Mouse (Mus musculus) adrenal gland, adult 2 months (tissue): ENCODE measurements around the gene Gpr152. TPM values are rescaled to one million over a fixed set of nuclear protein-coding genes. Genes with fewer than 3 reads are reported as not detected.

ENCODE experiments used
- polyA plus RNA-seq: library from polyadenylated mRNA; depleted of rRNA; stranded (reverse); fragments of >200 nt; gene quantifications from 2 replicates; pipeline ENCODE4 v1.2.3, GENCODE M21; 2012; rRNA removed
- total RNA-seq, 2 experiments: library from RNA; stranded (reverse); gene quantifications; 2 replicates each; pipeline ENCODE4 v1.2.3; 2021

The Gpr152 gene
- total and polyA plus RNA-seq, 3 experiments, result 0.09 to 0.17 (median 0.10) TPM

Other genes starting within 250 kb of the Gpr152 start
Only the 30 nearest of the 33 such genes appear.
- gene Unc93b1, start 204.6 kb upstream of the Gpr152 start, total RNA-seq, result 10 to 100 TPM; 48.3 to 59.2 TPM
- gene Unc93b1, start 204.6 kb upstream of the Gpr152 start, polyA plus RNA-seq, result 180 and 186 TPM in 2 replicates
- gene Aldh3b3, start 181.1 kb upstream of the Gpr152 start, total RNA-seq, result under 1 TPM; 0.38 to 0.63 TPM
- gene Aldh3b3, start 181.1 kb upstream of the Gpr152 start, polyA plus RNA-seq, result 0.43 and 0.54 TPM in 2 replicates
- gene Aldh3b2, start 167.5 kb upstream of the Gpr152 start, total RNA-seq, result 10 to 100 TPM; 12.2 to 15.2 TPM
- 4.0 and 7.6 TPM in 2 replicates for gene Aldh3b2, start 167.5 kb upstream of the Gpr152 start, polyA plus RNA-seq
- 10 to 100 TPM; 16.5 to 22.7 TPM for gene Acy3, start 153.2 kb upstream of the Gpr152 start, total RNA-seq
- gene Acy3, start 153.2 kb upstream of the Gpr152 start, polyA plus RNA-seq, result 80.5 and 96.1 TPM in 2 replicates
- gene Tbx10, start 147.0 kb upstream of the Gpr152 start, total RNA-seq, result not detected
- gene Tbx10, start 147.0 kb upstream of the Gpr152 start, polyA plus RNA-seq, result not detected in 2 replicates
- 10 to 100 TPM; 25.1 to 27.0 TPM for gene Nudt8, start 139.2 kb upstream of the Gpr152 start, total RNA-seq
- 36.7 and 65.9 TPM in 2 replicates for gene Nudt8, start 139.2 kb upstream of the Gpr152 start, polyA plus RNA-seq
- under 1 TPM; 0.55 to 0.69 TPM for gene Gm49405, start 139.2 kb upstream of the Gpr152 start, total RNA-seq
- 1.3 and 2.0 TPM in 2 replicates for gene Gm49405, start 139.2 kb upstream of the Gpr152 start, polyA plus RNA-seq
- gene Doc2g, start 136.5 kb upstream of the Gpr152 start, total RNA-seq, result 1 to 10 TPM; 1.1 to 1.8 TPM
- 6.2 and 9.3 TPM in 2 replicates for gene Doc2g, start 136.5 kb upstream of the Gpr152 start, polyA plus RNA-seq
- 100 to 1,000 TPM; 260 to 445 TPM for gene Ndufv1, start 127.0 kb upstream of the Gpr152 start, total RNA-seq
- 145 and 150 TPM in 2 replicates for gene Ndufv1, start 127.0 kb upstream of the Gpr152 start, polyA plus RNA-seq
- gene Gstp1, start 101.8 kb upstream of the Gpr152 start, total RNA-seq, result 100 to 1,000 TPM; 401 to 452 TPM
- 752 and 925 TPM in 2 replicates for gene Gstp1, start 101.8 kb upstream of the Gpr152 start, polyA plus RNA-seq
- gene Gstp2, start 93.8 kb upstream of the Gpr152 start, total RNA-seq, result 10 to 100 TPM; 57.2 to 61.4 TPM
- 7.9 and 13.8 TPM in 2 replicates for gene Gstp2, start 93.8 kb upstream of the Gpr152 start, polyA plus RNA-seq
- 1 to 10 TPM in 1 of 2 experiments, under 1 TPM in 1; 0.62 to 2.3 TPM for gene Gstp3, start 80.2 kb upstream of the Gpr152 start, total RNA-seq
- gene Gstp3, start 80.2 kb upstream of the Gpr152 start, polyA plus RNA-seq, result 0.79 and 0.83 TPM in 2 replicates
- not detected for gene Cabp2, start 58.2 kb upstream of the Gpr152 start, total RNA-seq
- gene Cabp2, start 58.2 kb upstream of the Gpr152 start, polyA plus RNA-seq, result not detected in 2 replicates
- gene Cdk2ap2, start 42.6 kb upstream of the Gpr152 start, total RNA-seq, result 100 to 1,000 TPM; 128 to 131 TPM
- 339 and 371 TPM in 2 replicates for gene Cdk2ap2, start 42.6 kb upstream of the Gpr152 start, polyA plus RNA-seq
- gene Pitpnm1, start 39.8 kb upstream of the Gpr152 start, total RNA-seq, result 10 to 100 TPM; 87.4 to 87.6 TPM
- 164 and 171 TPM in 2 replicates for gene Pitpnm1, start 39.8 kb upstream of the Gpr152 start, polyA plus RNA-seq
- 100 to 1,000 TPM; 102 to 134 TPM for gene Aip, start 13.9 kb upstream of the Gpr152 start, total RNA-seq
- gene Aip, start 13.9 kb upstream of the Gpr152 start, polyA plus RNA-seq, result 89.5 and 99.3 TPM in 2 replicates
- gene Cabp4, start 4.2 kb downstream of the Gpr152 start, total RNA-seq, result under 1 TPM; 0.29 to 0.69 TPM
- gene Cabp4, start 4.2 kb downstream of the Gpr152 start, polyA plus RNA-seq, result 0.12 and 0.26 TPM in 2 replicates
- gene Coro1b, start 8.8 kb downstream of the Gpr152 start, total RNA-seq, result 100 to 1,000 TPM; 154 to 202 TPM
- 199 and 225 TPM in 2 replicates for gene Coro1b, start 8.8 kb downstream of the Gpr152 start, polyA plus RNA-seq
- gene Ptprcap, start 13.8 kb downstream of the Gpr152 start, total RNA-seq, result 1 to 10 TPM; 2.5 to 5.7 TPM
- gene Ptprcap, start 13.8 kb downstream of the Gpr152 start, polyA plus RNA-seq, result 54.9 and 57.6 TPM in 2 replicates
- 10 to 100 TPM; 27.6 to 39.5 TPM for gene Rps6kb2, start 23.6 kb downstream of the Gpr152 start, total RNA-seq
- 48.3 and 60.8 TPM in 2 replicates for gene Rps6kb2, start 23.6 kb downstream of the Gpr152 start, polyA plus RNA-seq
- gene Carns1, start 35.7 kb downstream of the Gpr152 start, total RNA-seq, result 1 to 10 TPM; 2.9 to 5.8 TPM
- 3.8 and 5.1 TPM in 2 replicates for gene Carns1, start 35.7 kb downstream of the Gpr152 start, polyA plus RNA-seq
- gene Tbc1d10c, start 51.5 kb downstream of the Gpr152 start, total RNA-seq, result under 1 TPM in 1 of 2 experiments, not detected in 1; 0.97 TPM
- 2.1 and 4.8 TPM in 2 replicates for gene Tbc1d10c, start 51.5 kb downstream of the Gpr152 start, polyA plus RNA-seq
- gene Ppp1ca, start 52.3 kb downstream of the Gpr152 start, total RNA-seq, result 100 to 1,000 TPM; 342 to 392 TPM
- 443 and 514 TPM in 2 replicates for gene Ppp1ca, start 52.3 kb downstream of the Gpr152 start, polyA plus RNA-seq
- 10 to 100 TPM in 1 of 2 experiments, 1 to 10 TPM in 1; 6.9 to 12.3 TPM for gene Rad9a, start 61.9 kb downstream of the Gpr152 start, total RNA-seq
- gene Rad9a, start 61.9 kb downstream of the Gpr152 start, polyA plus RNA-seq, result 16.4 and 17.2 TPM in 2 replicates
- 1 to 10 TPM; 5.5 to 9.0 TPM for gene Clcf1, start 74.5 kb downstream of the Gpr152 start, total RNA-seq
- gene Clcf1, start 74.5 kb downstream of the Gpr152 start, polyA plus RNA-seq, result 16.3 and 19.3 TPM in 2 replicates
- gene AC109138.7, start 74.6 kb downstream of the Gpr152 start, total RNA-seq, result not detected
- not detected in 2 replicates for gene AC109138.7, start 74.6 kb downstream of the Gpr152 start, polyA plus RNA-seq
- 10 to 100 TPM; 41.9 to 52.3 TPM for gene Pold4, start 92.1 kb downstream of the Gpr152 start, total RNA-seq
- gene Pold4, start 92.1 kb downstream of the Gpr152 start, polyA plus RNA-seq, result 112 and 146 TPM in 2 replicates
- gene Ssh3, start 129.4 kb downstream of the Gpr152 start, total RNA-seq, result 10 to 100 TPM; 30.9 to 34.4 TPM
- 67.4 and 86.6 TPM in 2 replicates for gene Ssh3, start 129.4 kb downstream of the Gpr152 start, polyA plus RNA-seq
- 1 to 10 TPM; 2.5 to 5.7 TPM for gene Ankrd13d, start 143.3 kb downstream of the Gpr152 start, total RNA-seq
- 5.4 and 8.3 TPM in 2 replicates for gene Ankrd13d, start 143.3 kb downstream of the Gpr152 start, polyA plus RNA-seq
- 10 to 100 TPM; 49.1 to 49.7 TPM for gene Grk2, start 166.4 kb downstream of the Gpr152 start, total RNA-seq
- gene Grk2, start 166.4 kb downstream of the Gpr152 start, polyA plus RNA-seq, result 60.4 and 62.6 TPM in 2 replicates